Mouse (Mus musculus) C2C12 (cell line): ENCODE data around the gene Prpsap2.

ENCODE experiments used
- CEBPB ChIP-seq: IDR thresholded peaks from one replicate; pipeline ENCODE4 v1.6.1; 2011; ENCODE audit warnings: low read depth, mild to moderate bottlenecking, control low read depth, moderate library complexity
- CTCF ChIP-seq: IDR thresholded peaks from one replicate; pipeline ENCODE4 v1.5.1; 2011; ENCODE audit not compliant: control insufficient read depth, insufficient read depth, insufficient read length
- FOSL1 ChIP-seq: IDR thresholded peaks from one replicate; pipeline ENCODE4 v1.8.0; 2011; ENCODE audit warnings: mild to moderate bottlenecking, low read length; ENCODE audit not compliant: poor library complexity, insufficient read depth, severe bottlenecking
- USF1 ChIP-seq: IDR thresholded peaks from one replicate; pipeline ENCODE4 v1.6.1; 2011; ENCODE audit warnings: low read depth, mild to moderate bottlenecking, control low read depth, moderate library complexity

- TF ChIP-seq CTCF (no peak), CEBPB (no peak), FOSL1 (no peak), USF1 (no peak)
Measured at GRCm38 (mm10) chr11:61683907-61684731, 77.8 kb downstream of the Prpsap2 start, which contains the start of gene Fam83g.
